Mouse (Mus musculus): Measurements from ENCODE around the gene Pak3.

Gene Pak3

DNA sequence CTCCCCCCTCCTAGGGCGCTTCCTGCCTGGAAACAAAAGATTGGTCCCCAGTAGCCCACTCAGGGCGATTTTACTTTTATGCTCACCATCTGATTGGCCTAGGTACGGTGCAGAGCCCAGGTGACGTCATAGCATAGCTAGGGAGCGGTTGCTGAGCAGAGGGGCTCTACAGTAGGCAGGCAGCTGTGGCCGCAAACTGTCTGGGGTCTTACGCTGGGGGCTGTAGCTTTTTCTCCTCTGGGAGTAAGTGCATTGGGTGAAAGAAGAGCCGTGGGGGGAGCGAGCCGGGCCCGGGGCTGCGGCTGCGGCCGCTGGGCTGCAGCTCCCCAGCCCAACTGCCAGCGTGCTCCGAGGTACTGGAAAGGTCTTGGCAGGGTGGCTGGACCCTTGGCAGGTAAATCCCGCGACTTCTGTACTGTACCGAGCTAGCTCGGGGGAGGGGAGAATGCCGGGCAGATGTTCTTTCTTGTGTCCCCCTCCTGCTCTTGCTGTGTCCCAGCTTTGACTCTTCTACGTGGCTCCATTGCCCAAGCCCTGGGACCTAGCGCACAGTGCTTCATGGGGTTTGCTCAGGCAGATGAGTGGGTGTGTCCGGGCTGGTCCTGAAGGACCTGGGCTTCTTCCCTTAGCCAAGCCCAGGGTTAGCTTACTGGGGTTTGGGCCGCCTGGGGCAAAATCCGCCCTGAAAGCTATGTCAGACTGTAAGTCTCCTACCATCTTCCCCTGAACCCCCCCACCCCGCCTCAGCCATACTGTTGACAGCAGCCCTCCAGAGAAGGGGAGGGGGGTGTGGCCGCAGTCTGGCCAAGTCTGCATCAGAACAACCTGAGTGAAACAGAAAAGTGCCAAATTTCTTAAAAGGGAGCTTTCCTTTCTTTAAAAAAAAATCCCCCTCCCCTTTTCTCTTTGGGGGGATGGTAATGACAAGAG is 146.1 kb downstream of the Pak3 start:
- peak; percentile 1 for DNase-seq (ENCODE audit: low read depth)

DNA sequence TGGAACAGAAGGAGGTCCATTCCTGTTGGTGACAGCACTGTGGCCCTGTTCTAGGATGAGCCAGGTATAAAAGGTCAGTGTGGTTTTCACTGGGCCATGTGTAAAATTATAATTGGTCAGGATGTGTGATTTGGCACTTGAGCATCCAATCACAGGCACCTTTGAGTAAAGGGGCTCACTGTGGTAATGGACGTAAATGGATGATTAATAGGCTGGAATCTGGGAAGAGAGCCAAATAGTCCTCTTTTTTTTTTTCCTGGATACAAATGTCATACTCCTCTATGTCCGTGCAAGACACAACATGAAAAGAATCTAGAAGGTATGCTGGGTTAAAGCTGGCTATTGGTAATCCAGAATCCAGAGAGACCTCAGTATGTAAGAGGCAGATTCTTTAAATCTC is 147.4 kb downstream of the Pak3 start:
- DNase-seq (ENCODE audit: low read depth): no peak

DNA sequence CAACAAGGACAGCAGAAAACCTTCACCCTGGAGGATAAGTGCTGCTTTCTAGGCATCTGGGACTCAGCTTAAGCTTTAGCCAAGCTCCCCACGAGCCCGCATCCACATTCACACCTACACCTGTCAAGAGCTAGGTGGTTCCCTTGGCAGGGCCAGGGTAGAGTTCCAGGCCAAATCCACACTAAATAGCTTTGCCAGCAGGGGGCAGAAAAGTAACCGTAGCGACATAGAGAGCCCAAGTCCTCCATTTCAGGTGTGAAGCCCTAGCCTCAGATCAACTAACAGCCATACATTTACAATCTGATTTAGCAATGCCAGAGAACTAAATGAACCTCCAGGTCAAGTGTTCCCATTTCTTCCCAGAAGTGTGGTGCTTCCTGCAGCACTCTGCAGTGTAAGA is 148.6 kb downstream of the Pak3 start:
- DNase-seq (ENCODE audit: low read depth): no peak

DNA sequence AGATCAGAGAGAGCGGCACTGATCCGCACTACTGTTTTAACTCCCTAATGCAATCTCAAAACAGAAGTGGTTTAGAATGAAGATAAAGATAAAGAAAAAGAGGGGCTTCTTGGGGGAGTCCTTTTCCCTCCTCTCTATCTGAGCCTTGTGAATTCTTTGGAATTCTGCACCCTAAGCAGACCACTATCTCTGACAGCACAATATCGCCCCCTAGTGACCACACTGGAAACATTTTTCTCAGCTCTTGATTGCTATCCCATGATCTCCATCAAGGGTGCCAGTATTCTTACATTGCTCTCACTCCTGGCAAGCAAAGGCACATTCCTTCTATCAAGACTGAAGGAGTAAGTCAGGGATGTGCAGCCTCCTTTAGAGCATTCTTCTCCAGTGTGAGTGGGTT is 149.9 kb downstream of the Pak3 start:
- DNase-seq (ENCODE audit: low read depth): peak; percentile 4

DNA sequence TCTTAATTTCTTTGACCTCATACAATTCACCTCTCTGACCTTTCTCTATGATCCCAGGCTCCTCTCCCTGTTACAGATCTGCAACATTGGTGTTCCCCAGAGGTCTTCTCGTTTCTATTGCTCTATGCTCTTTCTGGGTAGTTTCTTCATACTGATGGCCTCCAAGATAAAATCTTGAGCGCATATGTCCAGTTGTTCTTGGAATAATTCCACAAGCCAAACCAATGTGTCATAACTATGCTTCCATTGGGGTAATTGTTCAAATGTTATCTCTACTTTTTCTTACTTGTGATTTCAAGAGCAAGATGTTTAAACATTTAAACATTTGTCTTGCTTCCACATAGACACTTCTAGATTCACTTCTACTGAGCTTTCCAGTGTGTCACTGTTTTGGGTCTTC is 160.2 kb downstream of the Pak3 start:
- DNase-seq (ENCODE audit: low read depth): no peak

DNA sequence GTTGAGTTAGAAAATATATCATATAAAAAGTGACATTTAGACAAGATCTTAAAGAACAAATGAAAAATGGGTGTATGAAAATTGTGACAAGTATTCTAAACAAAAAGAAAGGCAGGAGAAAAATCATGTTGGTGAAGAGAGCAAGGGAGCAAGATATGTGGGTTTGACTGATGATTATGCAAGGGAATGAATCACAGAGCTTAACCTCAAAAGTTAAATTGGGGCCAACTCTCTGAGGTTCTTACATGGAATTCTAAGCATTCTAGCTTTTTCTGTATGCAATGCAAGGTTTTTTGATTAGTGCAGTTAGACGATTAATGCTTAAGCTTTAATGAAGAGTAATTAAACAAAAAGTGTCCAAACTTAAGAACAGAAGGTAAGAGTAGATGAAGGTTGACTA is 203.9 kb downstream of the Pak3 start:
- DNase-seq (ENCODE audit: low read depth): no peak

DNA sequence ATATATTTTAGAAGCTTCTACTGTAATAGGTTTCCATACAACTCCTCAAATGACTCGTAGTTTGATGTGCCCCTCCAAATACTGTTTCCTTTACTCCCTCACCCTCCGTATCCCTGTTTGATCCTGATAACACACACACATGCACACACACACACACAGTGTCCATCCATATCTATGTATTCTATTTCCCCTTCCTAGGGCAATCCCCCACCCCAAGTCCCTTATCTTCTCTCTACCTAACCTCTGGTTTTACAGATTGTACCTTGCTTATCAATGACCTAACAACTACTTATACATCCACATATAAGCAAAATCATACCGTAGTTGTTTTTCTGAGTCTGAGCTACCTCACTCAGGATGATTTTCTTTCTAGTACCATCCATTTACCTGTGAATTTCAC is 207.0 kb downstream of the Pak3 start:
- DNase-seq (ENCODE audit: low read depth): no peak

DNA sequence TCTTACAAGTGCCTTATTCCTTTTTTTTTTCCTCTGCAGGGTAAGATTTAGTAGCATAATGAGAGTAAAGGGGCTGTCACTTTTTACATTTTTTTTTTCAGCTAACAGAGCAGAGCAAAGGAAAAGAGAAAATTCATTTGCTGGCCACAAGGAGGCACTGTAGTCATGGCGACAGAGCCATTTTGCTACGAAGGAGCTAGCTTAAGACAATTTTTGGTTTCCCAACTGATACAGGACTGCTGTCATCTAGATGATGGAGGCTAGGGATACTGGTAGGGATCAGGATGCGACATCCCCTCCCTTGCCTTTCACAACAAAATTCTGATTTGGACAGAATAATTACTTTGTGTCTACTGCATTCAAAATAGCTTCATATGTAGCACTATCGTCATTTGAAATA is 217.6 kb downstream of the Pak3 start:
- peak; percentile 0 for DNase-seq (ENCODE audit: low read depth)

DNA sequence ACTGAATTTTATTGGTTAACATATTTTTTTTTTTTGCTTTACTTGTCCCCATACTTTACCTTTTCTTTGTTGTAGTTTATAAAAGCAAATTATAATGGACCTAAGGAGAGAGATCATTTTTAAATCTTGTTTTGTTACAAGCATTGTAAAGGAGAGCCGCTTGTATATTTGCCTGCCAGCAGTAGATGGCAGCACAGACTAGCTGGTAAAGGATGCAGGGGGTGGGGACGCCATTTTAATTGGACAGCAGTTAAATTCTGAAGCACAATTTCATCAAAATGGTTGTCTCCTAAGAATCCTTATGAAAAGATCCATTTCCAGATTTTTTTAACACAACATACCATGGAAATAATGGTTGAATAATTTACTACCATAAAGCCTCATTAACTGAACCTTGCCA is 220.8 kb downstream of the Pak3 start:
- peak; percentile 3 for DNase-seq (ENCODE audit: low read depth)

DNA sequence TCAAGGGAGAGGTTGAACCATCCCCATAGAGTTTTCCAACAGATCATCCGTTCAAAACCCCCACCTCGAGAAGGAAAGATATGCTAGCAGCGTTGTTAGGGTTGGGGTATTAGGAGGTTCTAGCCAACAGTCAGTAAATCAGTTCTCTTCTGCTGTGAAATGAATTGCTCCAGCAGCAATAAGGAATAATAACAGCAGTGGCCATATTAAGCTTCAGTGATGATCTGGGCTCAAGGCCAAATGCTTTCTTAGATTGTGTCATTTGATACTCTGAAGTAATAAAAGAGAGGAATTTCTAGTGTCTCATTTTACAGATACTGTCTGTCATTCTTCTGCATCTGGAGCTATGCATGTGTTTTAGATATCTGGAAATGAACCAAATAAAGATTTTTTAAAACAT is 244.2 kb downstream of the Pak3 start:
- no peak for DNase-seq (ENCODE audit: low read depth)

DNA sequence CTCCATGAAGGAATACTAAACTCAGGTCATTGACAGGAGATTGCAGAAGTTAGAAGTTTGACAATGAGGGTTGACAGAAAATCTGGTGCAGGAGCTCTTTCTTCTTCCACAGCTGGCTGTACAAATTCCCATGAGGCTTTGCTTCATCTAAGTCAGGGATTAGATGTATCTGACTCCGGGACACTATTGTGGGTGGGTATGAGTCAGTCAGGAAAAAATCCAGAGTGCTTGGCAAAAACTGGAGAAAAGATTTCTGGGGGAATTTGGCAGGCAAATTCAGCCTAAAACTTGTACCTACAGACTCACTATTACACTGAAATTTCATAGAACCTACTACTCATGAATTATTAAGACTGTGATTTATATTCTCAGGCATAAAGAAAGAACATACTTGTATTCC is 297.6 kb downstream of the Pak3 start:
- DNase-seq (ENCODE audit: low read depth): no peak

DNA sequence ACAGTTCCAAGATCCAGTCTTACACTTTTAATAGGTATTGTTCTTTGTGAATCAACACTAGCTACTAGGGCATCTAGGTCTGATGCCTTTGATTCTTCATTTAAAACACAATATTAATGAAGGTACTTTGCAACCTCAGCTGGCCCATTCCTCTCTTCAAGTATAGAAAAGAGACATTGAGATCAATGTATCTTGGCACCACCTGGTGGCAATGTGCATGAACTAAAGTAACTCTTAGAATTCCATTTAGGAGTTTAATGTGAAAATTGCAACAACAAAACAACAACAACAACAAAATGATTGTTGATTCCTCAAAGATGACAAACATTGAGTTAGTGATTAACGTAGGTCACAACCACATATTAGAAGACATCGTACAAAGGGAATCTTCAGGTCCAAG is 300.6 kb downstream of the Pak3 start:
- DNase-seq (ENCODE audit: low read depth): no peak

DNA sequence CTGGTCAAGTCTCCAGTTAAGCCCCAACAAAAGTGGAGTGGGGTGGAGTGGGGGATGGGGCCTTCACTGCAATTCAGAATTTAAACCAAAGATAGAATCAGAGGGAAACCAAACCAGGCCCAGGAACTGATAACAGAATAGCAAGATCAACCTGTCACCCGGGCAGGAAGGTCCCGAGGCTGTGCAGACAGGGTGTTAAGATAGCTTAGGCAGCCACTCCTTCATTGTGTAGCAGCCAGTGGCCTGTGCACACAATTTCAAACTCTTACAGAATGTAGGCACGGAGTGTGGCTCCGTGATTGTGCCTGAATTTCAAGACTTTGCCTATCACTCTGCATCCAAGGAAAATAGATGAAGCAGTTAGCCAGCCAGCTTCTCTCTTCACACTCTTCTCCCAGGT is 308.1 kb downstream of the Pak3 start:
- no peak for DNase-seq (ENCODE audit: low read depth)

DNA sequence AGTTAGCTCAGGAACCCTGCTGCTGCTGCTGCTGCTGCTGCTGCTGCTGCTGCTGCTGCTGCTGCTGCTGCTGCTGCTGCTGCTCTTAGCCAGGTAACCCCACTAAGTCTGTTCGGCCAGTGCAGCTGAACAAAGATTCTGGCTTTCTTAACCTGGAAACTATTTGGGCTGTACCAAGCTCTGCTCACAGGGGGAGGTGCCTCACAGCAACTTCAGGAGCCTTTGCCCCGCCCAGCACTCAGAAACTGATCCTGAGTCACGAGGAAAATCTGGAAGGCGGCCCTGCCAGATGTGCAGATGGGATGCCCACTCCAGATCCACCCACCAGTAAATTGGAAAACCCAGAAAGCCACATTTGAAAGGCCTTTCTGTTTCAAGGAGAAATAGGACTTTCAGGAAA is 308.8 kb downstream of the Pak3 start, which contains the start of gene Capn6:
Gene Capn6, minus strand, starts transcription at position 203 of the 400 bp plus-strand sequence.
- DNase-seq (ENCODE audit: low read depth): no peak

DNA sequence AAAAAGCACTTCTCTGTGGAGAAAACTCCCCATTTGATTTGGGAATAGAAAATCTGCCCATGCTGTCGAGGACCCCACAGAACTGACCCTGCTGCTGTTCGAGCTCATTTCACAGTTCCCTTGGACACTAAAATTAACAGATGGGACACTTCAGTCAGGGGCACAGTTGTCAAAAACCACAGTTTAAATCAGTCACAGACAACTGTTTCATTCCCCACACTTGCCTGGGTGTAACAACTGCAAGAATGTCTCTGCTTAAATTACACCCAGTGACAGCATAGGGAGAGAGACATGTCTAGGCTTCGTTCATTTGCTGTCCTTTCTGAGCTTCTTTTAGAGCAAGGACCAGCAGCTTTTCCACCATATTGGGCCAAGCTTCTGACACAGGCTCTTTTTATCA is 328.2 kb downstream of the Pak3 start:
- DNase-seq (ENCODE audit: low read depth): no peak
